Mouse (Mus musculus): ENCODE measurements around the gene Cyb5r4. TPM values are rescaled to one million over a fixed set of nuclear protein-coding genes. Genes with fewer than 3 reads are reported as not detected.

Cyb5r4 gene
- polyA plus RNA-seq, 1 experiment = 11.6 TPM

Other genes with a start within 250 kb of the Cyb5r4 start
- gene Snap91, start 141.4 kb upstream of the Cyb5r4 start, polyA plus RNA-seq (2012; rRNA removed) = 0.05 TPM in 1 of 2 replicates, not detected in the other
- not detected in 2 replicates for gene Ripply2, start 6.5 kb upstream of the Cyb5r4 start, polyA plus RNA-seq (2012; rRNA removed)
- 0.84 and 1.4 TPM in 2 replicates for gene Mrap2, start 122.3 kb downstream of the Cyb5r4 start, polyA plus RNA-seq (2012; rRNA removed)
- gene Cep162, start 233.5 kb downstream of the Cyb5r4 start, polyA plus RNA-seq (2012; rRNA removed) = 1.9 and 2.0 TPM in 2 replicates

Measured in gonadal fat pad, adult 2 months (tissue).